Mouse (Mus musculus) neural tube, embryonic 11.5 days (tissue): ENCODE data around the gene Lrch4. TPM values are rescaled to one million over a fixed set of nuclear protein-coding genes. Genes with fewer than 3 reads are reported as not detected.

ENCODE experiments used
- ATAC-seq: fragments of 200-750 bp; cut with Nextera tagmentation; 2 replicates; pipeline ENCODE4 v1.8.0; 2017; ENCODE audit warnings: moderate number of reproducible peaks, mild to moderate bottlenecking, moderate TSS enrichment, moderate library complexity; ENCODE audit not compliant: insufficient read depth, low FRiP score, low TSS enrichment
- DNase-seq: peaks from one replicate; pipeline ENCODE4 v3.0.0-alpha.2; 2015; ENCODE audit warnings: low spot score
- H3K27ac ChIP-seq: fragments of 300-500 bp; sonication (generic); 2 replicates; pipeline ENCODE4 v1.5.1; 2014; ENCODE audit warnings: low read depth, mild to moderate bottlenecking, low read length
- H3K27me3 ChIP-seq: fragments of 300-500 bp; sonication (generic); 2 replicates; pipeline ENCODE4 v1.6.1; 2014; ENCODE audit warnings: mild to moderate bottlenecking, low read length, mixed read lengths; ENCODE audit not compliant: control insufficient read depth, insufficient read depth
- H3K36me3 ChIP-seq: fragments of 300-500 bp; sonication (generic); 2 replicates; pipeline ENCODE4 v1.6.1; 2014; ENCODE audit warnings: mild to moderate bottlenecking, low read length, moderate library complexity, mixed read lengths; ENCODE audit not compliant: control insufficient read depth, insufficient read depth
- H3K4me1 ChIP-seq: fragments of 300-500 bp; sonication (generic); 2 replicates; pipeline ENCODE4 v1.6.1; 2014; ENCODE audit warnings: low read length, mixed read lengths; ENCODE audit not compliant: control insufficient read depth, insufficient read depth
- H3K4me2 ChIP-seq: fragments of 300-500 bp; sonication (generic); 2 replicates; pipeline ENCODE4 v1.6.1; 2014; ENCODE audit warnings: low read depth, mild to moderate bottlenecking, moderate library complexity
- H3K4me3 ChIP-seq: fragments of 300-500 bp; sonication (generic); 2 replicates; pipeline ENCODE4 v1.5.1; 2014; ENCODE audit warnings: low read depth, low read length
- H3K9ac ChIP-seq: fragments of 300-500 bp; sonication (generic); 2 replicates; pipeline ENCODE4 v1.6.1; 2014; ENCODE audit warnings: mild to moderate bottlenecking, low read length
- H3K9me3 ChIP-seq: fragments of 300-500 bp; sonication (generic); 2 replicates; pipeline ENCODE4 v1.6.1; 2016; ENCODE audit warnings: low read length; ENCODE audit not compliant: control insufficient read depth
- WGBS: fragments of 180-500 bp; shearing (Covaris S2); extraction: QIAGEN DNeasy Blood & Tissue Kit; methylation state at CpG from one replicate; pipeline ENCODE4 v1.1.7; 2014; 5-methylcytosine and 5-hydroxymethylcytosine counted together
- polyA plus RNA-seq: library from polyadenylated mRNA; unstranded; fragments of >200 nt; fragmentation: Nextera tagmentation; extraction: Ambion mirVana; gene quantifications from 2 replicates; pipeline ENCODE4 v1.2.1, GENCODE M21; 2014

The Lrch4 gene
- polyA plus RNA-seq, 1 experiment from 2014 or later = 39.0 TPM

DNA sequence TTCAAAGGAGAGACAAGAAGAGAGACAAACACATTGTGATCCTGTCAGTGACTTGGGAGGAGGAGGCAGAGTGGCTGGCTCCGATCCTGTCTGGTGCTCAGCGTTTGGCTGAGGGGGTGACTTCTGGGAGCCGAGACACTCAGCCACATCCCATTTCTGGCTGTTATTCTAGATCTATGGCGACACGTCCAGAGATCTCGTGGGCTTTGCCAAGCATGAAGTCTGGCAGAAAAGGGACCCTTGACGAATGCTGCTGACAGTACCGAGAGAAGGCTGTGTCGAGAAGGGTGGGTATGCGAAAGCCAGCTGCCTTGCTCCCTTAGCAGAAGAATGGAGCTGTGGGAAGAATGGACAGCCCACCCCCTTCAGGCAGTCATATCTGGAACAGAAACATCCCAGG is 40.0 kb downstream of the Lrch4 start:
- Histone ChIP-seq H3K9ac (no peak overlapping the region), H3K36me3 (peaks cover 7% of the 10 kb centered on the region; the same call in 1 of the 2 replicates), H3K9me3 (no peaks in the 10 kb centered on the region), H3K27ac (no peak overlapping the region), H3K4me2 (no peak overlapping the region), H3K4me1 (peaks cover 5% of the 10 kb centered on the region; the same call in 1 of the 2 replicates), H3K4me3 (no peak overlapping the region), H3K27me3 (no peaks in the 10 kb centered on the region)
- no peak for ATAC-seq
- WGBS = 88% methylated on average over 10 of the region's 10 CpGs
- DNase-seq = no peak

GRCm38 (mm10) chr5:137670240-137670639 is 41.3 kb downstream of the Lrch4 start:
- no peak overlapping the region for H3K4me3 ChIP-seq
- peaks cover 5% of the 10 kb centered on the region; the same call in 1 of the 2 replicates for H3K4me1 ChIP-seq
- no peaks in the 10 kb centered on the region for H3K27me3 ChIP-seq
- DNase-seq (no peak), ATAC-seq (no peak)
- H3K36me3 ChIP-seq = peaks cover 7% of the 10 kb centered on the region; the same call in 1 of the 2 replicates
- no peak overlapping the region for H3K9ac ChIP-seq
- H3K9me3 ChIP-seq = no peaks in the 10 kb centered on the region
- H3K27ac ChIP-seq = no peak overlapping the region
- 94% methylated on average over 1 of the region's 1 CpGs for WGBS
- H3K4me2 ChIP-seq = no peak overlapping the region

DNA sequence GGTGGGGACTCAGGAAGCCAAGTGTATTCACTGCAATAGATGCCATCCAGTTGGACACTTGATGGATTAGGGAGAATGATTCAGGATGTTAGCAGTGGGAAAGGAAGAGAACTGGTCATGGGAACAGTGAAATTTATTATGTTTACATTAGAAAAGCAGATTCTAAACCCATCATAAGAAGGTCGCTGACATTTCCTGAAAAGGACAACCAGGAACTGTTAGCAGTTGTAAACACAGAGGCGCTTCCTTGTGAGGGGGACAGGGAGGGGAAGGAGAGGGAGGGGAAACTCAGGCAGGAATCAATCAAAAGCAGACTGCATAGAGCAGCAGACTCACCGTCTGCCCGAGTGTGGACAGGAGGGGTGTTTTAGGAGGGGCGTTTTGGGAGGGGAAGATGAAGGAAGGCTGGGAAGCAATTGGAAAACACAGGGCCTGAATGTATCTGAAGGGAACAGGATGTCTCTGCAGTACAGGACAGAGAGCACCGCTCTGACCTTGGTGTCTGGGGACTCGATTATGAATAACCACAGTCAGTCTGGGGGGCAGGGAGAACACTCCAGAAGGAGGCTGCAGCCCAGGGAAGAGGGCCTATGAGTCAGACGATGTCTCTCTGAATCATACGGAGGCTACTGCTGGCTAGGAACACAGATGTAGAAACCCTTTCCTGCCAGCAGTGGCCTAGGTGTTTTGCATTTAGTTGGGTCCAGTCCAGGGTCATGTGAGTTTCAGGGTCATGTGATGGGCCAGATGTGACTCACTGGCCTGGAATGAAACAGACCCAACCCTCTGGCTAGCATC is 42.7 kb downstream of the Lrch4 start:
- ATAC-seq = no peak
- Histone ChIP-seq H3K9ac (no peak overlapping the region), H3K27me3 (no peaks in the 10 kb centered on the region), H3K9me3 (no peaks in the 10 kb centered on the region), H3K4me3 (no peak overlapping the region), H3K36me3 (peaks cover 3% of the 10 kb centered on the region; the same call in 1 of the 2 replicates), H3K27ac (no peak overlapping the region; the same call in 1 of the 2 replicates), H3K4me1 (peaks cover 5% of the 10 kb centered on the region; the same call in 1 of the 2 replicates), H3K4me2 (no peak overlapping the region)
- 34% methylated on average over 9 of the region's 9 CpGs for WGBS
- no peak for DNase-seq

- Histone ChIP-seq H3K9me3 (no peaks in the 10 kb centered on the region), H3K4me1 (peaks cover 5% of the 10 kb centered on the region; the same call in 1 of the 2 replicates), H3K4me3 (no peak overlapping the region), H3K36me3 (0 out of 2 replicates have a peak, but pooled peaks cover 2% of the 10 kb centered on the region), H3K9ac (no peak overlapping the region), H3K27ac (no peak overlapping the region), H3K4me2 (no peak overlapping the region), H3K27me3 (no peaks in the 10 kb centered on the region)
- WGBS = 90% methylated on average over 5 of the region's 5 CpGs
- no peak for ATAC-seq
- DNase-seq = no peak
Observed at GRCm38 (mm10) chr5:137672361-137672760, 43.4 kb downstream of the Lrch4 start.

- WGBS = 93% methylated on average over 6 of the region's 6 CpGs
Observed at GRCm38 (mm10) chr5:137673015-137673414, 44.1 kb downstream of the Lrch4 start.

DNA sequence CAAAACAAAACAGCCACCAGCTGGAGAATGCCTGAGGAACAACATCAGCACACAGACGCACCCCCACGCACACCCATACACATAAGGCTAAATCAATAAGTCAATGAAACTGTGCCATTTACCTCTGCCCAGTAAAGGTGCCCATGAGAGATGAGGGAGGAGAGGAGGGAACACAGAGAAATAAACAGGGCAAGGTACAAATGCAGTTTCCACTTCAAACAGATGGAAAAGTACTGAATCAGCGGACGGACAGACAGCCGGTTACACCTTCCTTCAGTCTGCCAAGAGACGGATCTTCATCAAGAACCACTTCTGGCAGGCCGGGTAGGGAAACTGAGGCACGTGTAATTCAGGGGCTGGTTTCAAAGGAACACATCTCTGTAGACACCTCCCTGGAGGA is 45.9 kb downstream of the Lrch4 start:
- no peak overlapping the region for H3K27ac ChIP-seq
- H3K4me2 ChIP-seq = no peak overlapping the region
- no peak overlapping the region for H3K4me3 ChIP-seq
- DNase-seq (no peak), ATAC-seq (no peak)
- WGBS = 96% methylated on average over 8 of the region's 8 CpGs
- no peaks in the 10 kb centered on the region for H3K9me3 ChIP-seq
- no peaks in the 10 kb centered on the region for H3K36me3 ChIP-seq
- H3K4me1 ChIP-seq = peaks cover 5% of the 10 kb centered on the region; the same call in 1 of the 2 replicates
- no peaks in the 10 kb centered on the region for H3K27me3 ChIP-seq
- H3K9ac ChIP-seq = no peak overlapping the region

More at GRCm38 (mm10) chr5:137673015-137673414, 44.1 kb downstream of the Lrch4 start:
- Histone ChIP-seq H3K4me1 (peaks cover 5% of the 10 kb centered on the region; the same call in 1 of the 2 replicates), H3K27ac (no peak overlapping the region), H3K4me2 (no peak overlapping the region), H3K9me3 (no peaks in the 10 kb centered on the region), H3K36me3 (no peaks in the 10 kb centered on the region), H3K9ac (no peak overlapping the region), H3K27me3 (no peaks in the 10 kb centered on the region), H3K4me3 (no peak overlapping the region)
- ATAC-seq (no peak), DNase-seq (no peak)

- DNase-seq = no peak
- WGBS = 97% methylated on average over 8 of the region's 8 CpGs
- Histone ChIP-seq H3K36me3 (no peaks in the 10 kb centered on the region), H3K27ac (no peak overlapping the region), H3K4me2 (no peak overlapping the region), H3K9me3 (no peaks in the 10 kb centered on the region), H3K4me3 (no peak overlapping the region), H3K4me1 (peaks cover 6% of the 10 kb centered on the region; the same call in 1 of the 2 replicates), H3K27me3 (no peaks in the 10 kb centered on the region), H3K9ac (no peak overlapping the region)
- ATAC-seq = no peak
Observed at GRCm38 (mm10) chr5:137677859-137678258, 48.9 kb downstream of the Lrch4 start.

DNA sequence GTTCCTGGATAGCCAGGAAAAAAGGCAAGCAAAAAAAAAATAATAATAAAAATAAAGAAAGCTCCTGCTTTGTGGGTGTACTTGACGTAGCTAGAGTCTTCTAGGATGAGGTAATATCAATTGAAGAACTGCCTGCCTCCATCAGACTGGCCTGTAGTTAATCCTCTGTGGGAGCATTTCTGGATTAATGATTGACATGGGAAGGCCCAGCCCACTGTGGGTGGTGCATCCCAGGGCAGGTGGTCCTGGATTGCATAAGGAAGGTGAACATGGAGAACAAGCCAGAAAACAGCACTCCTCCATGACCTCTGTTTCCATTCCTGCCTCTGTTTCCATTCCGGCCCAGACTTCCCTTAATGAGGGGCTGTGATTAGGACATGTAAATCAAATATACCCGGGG is 49.8 kb downstream of the Lrch4 start:
- H3K36me3 ChIP-seq = no peaks in the 10 kb centered on the region
- ATAC-seq = no peak

GRCm38 (mm10) chr5:137679726-137680125 is 50.8 kb downstream of the Lrch4 start:
- 86% methylated on average over 4 of the region's 4 CpGs for WGBS
- no peaks in the 10 kb centered on the region for H3K36me3 ChIP-seq
- no peak overlapping the region for H3K4me3 ChIP-seq
- no peaks in the 10 kb centered on the region for H3K9me3 ChIP-seq
- DNase-seq (no peak), ATAC-seq (no peak)
- H3K4me1 ChIP-seq = peaks cover 13% of the 10 kb centered on the region
- no peak overlapping the region for H3K4me2 ChIP-seq
- no peaks in the 10 kb centered on the region for H3K27me3 ChIP-seq
- H3K9ac ChIP-seq = no peak overlapping the region
- no peak overlapping the region for H3K27ac ChIP-seq

More for the DNA sequence above, 49.8 kb downstream of the Lrch4 start:
- H3K4me1 ChIP-seq = peaks cover 13% of the 10 kb centered on the region
- no peak overlapping the region for H3K9ac ChIP-seq
- no peak for DNase-seq
- 90% methylated on average over 3 of the region's 3 CpGs for WGBS
- H3K9me3 ChIP-seq = no peaks in the 10 kb centered on the region
- H3K27ac ChIP-seq = no peak overlapping the region
- no peak overlapping the region for H3K4me2 ChIP-seq
- H3K27me3 ChIP-seq = no peaks in the 10 kb centered on the region
- no peak overlapping the region for H3K4me3 ChIP-seq
